Mouse (Mus musculus): Measurements from ENCODE around the gene Mfsd4b5.
"Not testable (repeated sequence)": the region's sequence is repeated elsewhere in the genome, so short reads cannot be mapped to it uniquely, and the experiment has no call there.

The Mfsd4b5 gene

GRCm38 (mm10) chr10:39967512-39967911 lies 18.9 kb downstream of the Mfsd4b5 start:
- in situ Hi-C loops (cut with MboI), result no loop called here

- in situ Hi-C loops (cut with MboI), result no loop called here
These were observed 24.5 kb downstream of the Mfsd4b5 start for GRCm38 (mm10) chr10:39961906-39962305.

- in situ Hi-C loops (cut with MboI), result no loop called here
These were observed 26.0 kb downstream of the Mfsd4b5 start for GRCm38 (mm10) chr10:39960441-39960822.

- in situ Hi-C loops (cut with MboI), result no loop called here
These were observed 26.5 kb downstream of the Mfsd4b5 start, which contains the start of gene Mfsd4b3 for GRCm38 (mm10) chr10:39959761-39960440. Gene Mfsd4b3, minus strand, starts transcription at chr10:39960153.

- in situ Hi-C loops (cut with MboI), result no loop called here
These were observed 28.2 kb downstream of the Mfsd4b5 start for GRCm38 (mm10) chr10:39958266-39958665.

- in situ Hi-C loops (cut with MboI), result no loop called here
These were observed 30.0 kb downstream of the Mfsd4b5 start for GRCm38 (mm10) chr10:39956340-39956878.

GRCm38 (mm10) chr10:39955163-39955562 lies 31.3 kb downstream of the Mfsd4b5 start:
- in situ Hi-C loops (cut with MboI), result no loop called here

GRCm38 (mm10) chr10:39949377-39949954 lies 37.0 kb downstream of the Mfsd4b5 start:
- in situ Hi-C loops (cut with MboI), result no loop called here

GRCm38 (mm10) chr10:39947195-39947594 lies 39.3 kb downstream of the Mfsd4b5 start:
- in situ Hi-C loops (cut with MboI), result not testable (repeated sequence)

GRCm38 (mm10) chr10:39936553-39936952 lies 49.9 kb downstream of the Mfsd4b5 start:
- in situ Hi-C loops (cut with MboI), result no loop called here

- in situ Hi-C loops (cut with MboI), result no loop called here
These were observed 59.8 kb downstream of the Mfsd4b5 start, which contains the start of gene Mfsd4b2 for GRCm38 (mm10) chr10:39926616-39927139. Gene Mfsd4b2, minus strand, starts transcription at chr10:39926923.

- in situ Hi-C loops (cut with MboI), result not testable (repeated sequence)
These were observed 61.9 kb downstream of the Mfsd4b5 start for GRCm38 (mm10) chr10:39924556-39924955.

- in situ Hi-C loops (cut with MboI), result no loop called here
These were observed 73.8 kb downstream of the Mfsd4b5 start for GRCm38 (mm10) chr10:39912616-39913015.

- in situ Hi-C loops (cut with MboI), result no loop called here
These were observed 77.5 kb downstream of the Mfsd4b5 start for GRCm38 (mm10) chr10:39908768-39909441.

All from mature B cell (primary cell).